Mouse (Mus musculus): ENCODE results near the gene Gdpd1.

GRCm38 (mm10) chr11:87025351-87025750 lies 48.5 kb downstream of the Gdpd1 start:
- no peak for TF ChIP-seq CTCF (conservative IDR thresholded peaks at IDR 0.05; ENCODE audit: insufficient read depth, insufficient read length, low read depth, low read length)
- no peak for TF ChIP-seq POLR2A (IDR thresholded peaks at IDR 0.05; ENCODE audit: low read depth, low read length)
